Mouse (Mus musculus): ENCODE measurements around the gene Wnk2.
A peak's percentile ranks its signal among the peaks of the same experiment; 100 is the strongest.

The Wnk2 gene

GRCm38 (mm10) chr13:49028757-49029539 lies 118.9 kb downstream of the Wnk2 start:
- H3K9me3 ChIP-seq (ENCODE audit: low read length): no peaks in the 10 kb centered on the region
- H3K27me3 ChIP-seq (ENCODE audit: insufficient read depth, low read length): 0 out of 2 replicates have a peak, but pooled peaks cover 2% of the 10 kb centered on the region
- H3K36me3 ChIP-seq (ENCODE audit: insufficient read depth, low read length): no peaks in the 10 kb centered on the region
- no peak for TF ChIP-seq NANOG (IDR thresholded peaks at IDR 0.05; ENCODE audit: borderline replicate concordance, low read length)
- no peak for TF ChIP-seq CTCF (conservative IDR thresholded peaks at IDR 0.05; ENCODE audit: low read length)
- no peak for TF ChIP-seq POU5F1 (IDR thresholded peaks at IDR 0.05; ENCODE audit: borderline replicate concordance, low read length)
- H3K4me3 ChIP-seq (replicated peaks; ENCODE audit: low read length): no peak overlapping the region
- peaks cover 26% of the 10 kb centered on the region for H3K4me1 ChIP-seq (replicated peaks; ENCODE audit: low read depth, low read length)

GRCm38 (mm10) chr13:49027057-49027456 lies 120.8 kb downstream of the Wnk2 start:
- Histone ChIP-seq H3K36me3 (ENCODE audit: insufficient read depth, low read length) (no peaks in the 10 kb centered on the region), H3K9me3 (ENCODE audit: low read length) (no peaks in the 10 kb centered on the region), H3K4me3 (replicated peaks; ENCODE audit: low read length) (no peak overlapping the region), H3K4me1 (replicated peaks; ENCODE audit: low read depth, low read length) (peaks cover 26% of the 10 kb centered on the region), H3K27me3 (ENCODE audit: insufficient read depth, low read length) (0 out of 2 replicates have a peak, but pooled peaks cover 2% of the 10 kb centered on the region)
- TF ChIP-seq CTCF (conservative IDR thresholded peaks at IDR 0.05; ENCODE audit: low read length) (no peak), POU5F1 (IDR thresholded peaks at IDR 0.05; ENCODE audit: borderline replicate concordance, low read length) (no peak), NANOG (IDR thresholded peaks at IDR 0.05; ENCODE audit: borderline replicate concordance, low read length) (no peak)

DNA sequence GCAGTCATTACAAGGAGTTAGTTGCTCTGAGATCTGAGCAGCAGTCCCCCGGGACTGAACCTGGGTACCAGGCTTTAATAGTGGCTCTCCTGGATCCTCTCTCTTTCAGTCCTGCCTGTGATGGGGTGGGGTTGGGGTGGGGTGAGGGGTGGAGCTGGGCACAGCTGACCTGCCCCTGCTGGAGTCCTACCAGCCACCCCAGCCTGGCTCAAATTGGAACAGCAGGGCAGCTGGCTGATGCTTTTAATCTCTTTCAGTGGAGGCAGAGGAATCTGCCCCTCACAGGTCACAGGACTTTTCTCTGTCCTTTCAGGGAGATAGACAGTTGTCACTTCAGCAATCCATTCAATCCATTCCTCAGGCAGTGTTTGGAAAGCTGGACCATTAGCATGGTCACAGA lies 122.3 kb downstream of the Wnk2 start:
- Histone ChIP-seq H3K36me3 (ENCODE audit: insufficient read depth, low read length) (no peaks in the 10 kb centered on the region), H3K4me1 (replicated peaks; ENCODE audit: low read depth, low read length) (peaks cover 36% of the 10 kb centered on the region), H3K27me3 (ENCODE audit: insufficient read depth, low read length) (0 out of 2 replicates have a peak, but pooled peaks cover 2% of the 10 kb centered on the region), H3K9me3 (ENCODE audit: low read length) (no peaks in the 10 kb centered on the region), H3K4me3 (replicated peaks; ENCODE audit: low read length) (no peak overlapping the region)
- TF ChIP-seq NANOG (IDR thresholded peaks at IDR 0.05; ENCODE audit: borderline replicate concordance, low read length) (no peak), CTCF (conservative IDR thresholded peaks at IDR 0.05; ENCODE audit: low read length) (no peak), POU5F1 (IDR thresholded peaks at IDR 0.05; ENCODE audit: borderline replicate concordance, low read length) (no peak)

- TF ChIP-seq NANOG (IDR thresholded peaks at IDR 0.05; ENCODE audit: borderline replicate concordance, low read length) (no peak), POU5F1 (IDR thresholded peaks at IDR 0.05; ENCODE audit: borderline replicate concordance, low read length) (no peak), CTCF (conservative IDR thresholded peaks at IDR 0.05; ENCODE audit: low read length) (no peak)
- Histone ChIP-seq H3K27me3 (ENCODE audit: insufficient read depth, low read length) (0 out of 2 replicates have a peak, but pooled peaks cover 2% of the 10 kb centered on the region), H3K4me1 (replicated peaks; ENCODE audit: low read depth, low read length) (peaks cover 44% of the 10 kb centered on the region), H3K36me3 (ENCODE audit: insufficient read depth, low read length) (no peaks in the 10 kb centered on the region), H3K4me3 (replicated peaks; ENCODE audit: low read length) (no peak overlapping the region), H3K9me3 (ENCODE audit: low read length) (no peaks in the 10 kb centered on the region)
These were observed 123.1 kb downstream of the Wnk2 start for GRCm38 (mm10) chr13:49024763-49025162.

DNA sequence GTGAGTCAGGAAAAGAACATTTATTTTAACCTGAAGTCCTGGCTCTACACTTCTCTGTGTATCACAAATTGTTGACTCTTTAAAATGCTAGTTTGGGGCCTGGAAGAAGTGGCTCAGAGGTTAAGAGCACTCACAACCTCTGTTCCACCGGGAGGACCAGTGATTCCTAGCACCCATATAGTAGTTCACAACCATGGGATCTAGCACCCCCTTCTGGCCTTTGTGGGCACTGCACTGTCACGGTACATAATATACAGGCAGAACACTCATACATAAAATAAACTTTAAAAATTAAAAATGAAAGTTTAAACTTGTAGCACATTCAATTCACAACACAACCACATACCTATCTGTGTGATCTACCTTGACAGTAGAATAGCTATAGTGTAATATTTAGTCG lies 126.1 kb downstream of the Wnk2 start:
- H3K36me3 ChIP-seq (ENCODE audit: insufficient read depth, low read length): no peaks in the 10 kb centered on the region
- peaks cover 10% of the 10 kb centered on the region for H3K9me3 ChIP-seq (ENCODE audit: low read length)
- H3K4me1 ChIP-seq (replicated peaks; ENCODE audit: low read depth, low read length): peaks cover 40% of the 10 kb centered on the region
- TF ChIP-seq POU5F1 (IDR thresholded peaks at IDR 0.05; ENCODE audit: borderline replicate concordance, low read length) (no peak), CTCF (conservative IDR thresholded peaks at IDR 0.05; ENCODE audit: low read length) (peak; percentile 96)
- H3K4me3 ChIP-seq (replicated peaks; ENCODE audit: low read length): no peak overlapping the region
- 0 out of 2 replicates have a peak, but pooled peaks cover 2% of the 10 kb centered on the region for H3K27me3 ChIP-seq (ENCODE audit: insufficient read depth, low read length)

DNA sequence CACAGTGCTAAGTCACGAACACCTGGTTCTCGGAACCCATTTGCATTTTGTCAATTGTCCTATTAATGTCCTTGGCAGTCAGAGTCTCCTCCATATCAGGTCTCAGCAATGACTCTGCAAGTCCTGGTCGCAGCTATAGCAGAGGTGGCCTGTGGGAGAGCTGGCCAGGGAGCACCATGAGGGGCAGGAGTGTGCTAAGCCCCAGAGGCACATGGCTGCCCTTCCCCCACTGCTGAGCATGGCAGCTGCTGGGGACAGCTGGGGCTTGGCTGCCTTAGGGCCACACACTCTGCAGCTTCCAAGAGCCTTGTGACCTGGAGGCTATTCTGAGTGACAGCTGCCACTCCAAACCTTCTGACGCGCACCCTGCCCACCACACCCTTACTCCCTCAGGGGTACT lies 127.7 kb downstream of the Wnk2 start:
- H3K4me3 ChIP-seq (replicated peaks; ENCODE audit: low read length): no peak overlapping the region
- TF ChIP-seq CTCF (conservative IDR thresholded peaks at IDR 0.05; ENCODE audit: low read length) (no peak), POU5F1 (IDR thresholded peaks at IDR 0.05; ENCODE audit: borderline replicate concordance, low read length) (no peak), NANOG (IDR thresholded peaks at IDR 0.05; ENCODE audit: borderline replicate concordance, low read length) (no peak)
- H3K4me1 ChIP-seq (replicated peaks; ENCODE audit: low read depth, low read length): peaks cover 45% of the 10 kb centered on the region
- H3K36me3 ChIP-seq (ENCODE audit: insufficient read depth, low read length): no peaks in the 10 kb centered on the region
- H3K27me3 ChIP-seq (ENCODE audit: insufficient read depth, low read length): 0 out of 2 replicates have a peak, but pooled peaks cover 2% of the 10 kb centered on the region
- peaks cover 10% of the 10 kb centered on the region for H3K9me3 ChIP-seq (ENCODE audit: low read length)

- peaks cover 58% of the 10 kb centered on the region for H3K4me1 ChIP-seq (replicated peaks; ENCODE audit: low read depth, low read length)
- H3K4me3 ChIP-seq (replicated peaks; ENCODE audit: low read length): no peak overlapping the region
- TF ChIP-seq POU5F1 (IDR thresholded peaks at IDR 0.05; ENCODE audit: borderline replicate concordance, low read length) (no peak), CTCF (conservative IDR thresholded peaks at IDR 0.05; ENCODE audit: low read length) (no peak), NANOG (IDR thresholded peaks at IDR 0.05; ENCODE audit: borderline replicate concordance, low read length) (no peak)
- H3K9me3 ChIP-seq (ENCODE audit: low read length): peaks cover 10% of the 10 kb centered on the region
- H3K27me3 ChIP-seq (ENCODE audit: insufficient read depth, low read length): no peaks in the 10 kb centered on the region
- no peaks in the 10 kb centered on the region for H3K36me3 ChIP-seq (ENCODE audit: insufficient read depth, low read length)
These were observed 130.4 kb downstream of the Wnk2 start for GRCm38 (mm10) chr13:49017375-49017774.

GRCm38 (mm10) chr13:49016311-49016761 lies 131.5 kb downstream of the Wnk2 start:
- H3K27me3 ChIP-seq (ENCODE audit: insufficient read depth, low read length): no peaks in the 10 kb centered on the region
- H3K4me3 ChIP-seq (replicated peaks; ENCODE audit: low read length): peak overlapping the region; percentile 48
- no peaks in the 10 kb centered on the region for H3K36me3 ChIP-seq (ENCODE audit: insufficient read depth, low read length)
- TF ChIP-seq CTCF (conservative IDR thresholded peaks at IDR 0.05; ENCODE audit: low read length) (no peak), NANOG (IDR thresholded peaks at IDR 0.05; ENCODE audit: borderline replicate concordance, low read length) (no peak), POU5F1 (IDR thresholded peaks at IDR 0.05; ENCODE audit: borderline replicate concordance, low read length) (no peak)
- H3K4me1 ChIP-seq (replicated peaks; ENCODE audit: low read depth, low read length): peaks cover 62% of the 10 kb centered on the region
- H3K9me3 ChIP-seq (ENCODE audit: low read length): peaks cover 10% of the 10 kb centered on the region
